Mouse (Mus musculus): ENCODE measurements around the gene D930020B18Rik.

GRCm38 (mm10) chr10:121720701-121721100 lies 79.3 kb downstream of the D930020B18Rik start:
- TF ChIP-seq POLR2A (IDR thresholded peaks at IDR 0.05; ENCODE audit: control insufficient read depth, extremely low read depth, insufficient read depth, low read length, poor library complexity), result no peak
- no peak for TF ChIP-seq CTCF (IDR thresholded peaks at IDR 0.05; ENCODE audit: borderline replicate concordance, control insufficient read depth, extremely low read depth, insufficient read depth, low read length, poor library complexity)

Data from thymus, adult 2 months (tissue).